Comparison of ENCODE assay signal across 8 mouse cellular contexts in genomic region chr11:75926431-75927312, GRCm38 (mm10). TPM values are rescaled to one million over a fixed set of nuclear protein-coding genes. Genes with fewer than 3 reads are reported as not detected.
DNase-seq lines count a peak whose midpoint lies in the region; ATAC-seq and TF ChIP-seq lines count a peak whose summit lies in the region.

No protein-coding gene starts in this region.

- ATAC-seq in heart, embryonic 11.5 days (replicated peaks; ENCODE audit: insufficient number of reproducible peaks, low FRiP score, low TSS enrichment), result peak; percentile 50
- ATAC-seq in hematopoietic stem cell, adult 5-6 weeks (replicated peaks in 1 of 2; ENCODE audit: insufficient read depth in 1 of 2, low FRiP score in 2 of 2, low TSS enrichment in 1 of 2, low read depth in 1 of 2, poor library complexity in 2 of 2, severe bottlenecking in 2 of 2), result peak; percentile 56 to 73
- peak; percentile 95 for ATAC-seq in liver, embryonic 16.5 days (ENCODE audit: low read depth)
- no peak for ATAC-seq in forebrain, postnatal 0 days

- H3K36me3 ChIP-seq in heart, embryonic 11.5 days (ENCODE audit: control insufficient read depth, insufficient read depth, low read length), result no peaks in the 10 kb centered on the region
- H3K36me3 ChIP-seq in liver, embryonic 16.5 days (ENCODE audit: control insufficient read depth, insufficient read depth), result no peaks in the 10 kb centered on the region
- no peaks in the 10 kb centered on the region for H3K36me3 ChIP-seq in forebrain, postnatal 0 days (ENCODE audit: insufficient read depth)

- H3K4me1 ChIP-seq in heart, embryonic 11.5 days (ENCODE audit: control insufficient read depth, insufficient read depth, low read length), result peaks cover 31% of the 10 kb centered on the region
- peaks cover 19% of the 10 kb centered on the region for H3K4me1 ChIP-seq in liver, embryonic 16.5 days (ENCODE audit: control insufficient read depth, low read depth, low read length)
- H3K4me1 ChIP-seq in forebrain, postnatal 0 days (ENCODE audit: insufficient read depth), result no peaks in the 10 kb centered on the region

- no peak overlapping the region for H3K27ac ChIP-seq in heart, embryonic 11.5 days (ENCODE audit: low read depth, low read length)
- 0 out of 2 replicates have a peak overlapping the region, but pooled peaks have one; percentile 12 for H3K27ac ChIP-seq in liver, embryonic 16.5 days (ENCODE audit: low read length)
- no peak overlapping the region for H3K27ac ChIP-seq in forebrain, postnatal 0 days (ENCODE audit: low read depth, low read length)

- H3K4me2 ChIP-seq in heart, embryonic 11.5 days, result peak overlapping the region; percentile 11; the same call in 1 of the 2 replicates
- peak overlapping the region; percentile 17; the same call in 1 of the 2 replicates for H3K4me2 ChIP-seq in liver, embryonic 16.5 days (ENCODE audit: low read depth, low read length)
- H3K4me2 ChIP-seq in forebrain, postnatal 0 days (ENCODE audit: low read depth), result no peak overlapping the region

- no peak for TF ChIP-seq CTCF in forebrain, postnatal 0 days (IDR thresholded peaks at IDR 0.05; ENCODE audit: low read depth)

- 48% methylated on average over 13 of the region's 13 CpGs for WGBS in heart, embryonic 11.5 days (ENCODE audit: insufficient replicate concordance)
- 34% methylated on average over 13 of the region's 13 CpGs for WGBS in liver, embryonic 16.5 days (ENCODE audit: insufficient replicate concordance)
- 63% methylated on average over 13 of the region's 13 CpGs for WGBS in forebrain, postnatal 0 days

- no peak overlapping the region for H3K9ac ChIP-seq in heart, embryonic 11.5 days (ENCODE audit: low read depth, low read length)
- H3K9ac ChIP-seq in liver, embryonic 16.5 days (ENCODE audit: low read depth, low read length), result no peak overlapping the region
- no peak overlapping the region for H3K9ac ChIP-seq in forebrain, postnatal 0 days

- H3K9me3 ChIP-seq in heart, embryonic 11.5 days (replicated peaks; ENCODE audit: control insufficient read depth, low read length), result no peaks in the 10 kb centered on the region
- no peaks in the 10 kb centered on the region for H3K9me3 ChIP-seq in liver, embryonic 16.5 days (replicated peaks; ENCODE audit: control insufficient read depth, low read length)
- no peaks in the 10 kb centered on the region for H3K9me3 ChIP-seq in forebrain, postnatal 0 days (ENCODE audit: low read length)

- no peaks in the 10 kb centered on the region for H3K27me3 ChIP-seq in heart, embryonic 11.5 days (ENCODE audit: control insufficient read depth, insufficient read depth, low read length)
- no peaks in the 10 kb centered on the region for H3K27me3 ChIP-seq in liver, embryonic 16.5 days (ENCODE audit: control insufficient read depth, insufficient read depth, low read depth, low read length)
- no peaks in the 10 kb centered on the region for H3K27me3 ChIP-seq in forebrain, postnatal 0 days (ENCODE audit: insufficient read depth, low read length)

- H3K4me3 ChIP-seq in heart, embryonic 11.5 days (ENCODE audit: low read depth, low read length), result no peak overlapping the region
- no peak overlapping the region for H3K4me3 ChIP-seq in liver, embryonic 16.5 days (ENCODE audit: low read depth, low read length)
- no peak overlapping the region for H3K4me3 ChIP-seq in forebrain, postnatal 0 days (ENCODE audit: low read depth, low read length)

- DNase-seq in heart, adult 8-10 months (ENCODE audit: low spot score), result no peak
- peak; percentile 42 for DNase-seq in MN1 (ENCODE audit: low spot score)
- peak; percentile 82 to 95 for DNase-seq in spleen, postnatal 10 days (ENCODE audit: low spot score in 2 of 2)
- DNase-seq in right cerebral cortex, postnatal 25 days, result no peak
- no peak for DNase-seq in forebrain, postnatal 0 days

RNA-seq across cellular contexts. Expression of gene Rph3al, which starts 11.6 kb away (rescaled TPM):
- 4.1 and 5.1 TPM in 2 replicates for polyA plus RNA-seq in heart, embryonic 11.5 days (2014; fragmentation: Nextera tagmentation; extraction: Ambion mirVana)
- 10 to 100 TPM in 1 of 4 experiments, 1 to 10 TPM in 3; 6.8 to 13.9 (median 7.5) TPM for total RNA-seq in heart, adult 8-10 months (2022)
- total RNA-seq in hematopoietic stem cell, adult 5-6 weeks (2017), result 2.6 and 4.4 TPM in 2 replicates
- polyA plus RNA-seq in liver, embryonic 16.5 days (2015; fragmentation: Nextera tagmentation; extraction: Ambion mirVana), result 0.47 and 0.94 TPM in 2 replicates
- total RNA-seq in forebrain, postnatal 0 days (2014; rRNA removed), result 1.4 and 1.9 TPM in 2 replicates
- polyA plus RNA-seq in forebrain, postnatal 0 days (2015; fragmentation: Nextera tagmentation; extraction: Ambion mirVana), result 1.5 and 2.4 TPM in 2 replicates

Comparison
In these comparisons a context has a peak if more than half of its experiments do, and no peak if none do; other contexts are left out.
1. DNase-seq: peak in MN1 (single experiment) and spleen, postnatal 10 days (2 of 2); none in heart, adult 8-10 months (single experiment), right cerebral cortex, postnatal 25 days (single experiment) and forebrain, postnatal 0 days (single experiment).